Mouse (Mus musculus) cortical plate, adult 2 months (tissue): ENCODE results near the gene Mrpl51.

Experiments
- CTCF ChIP-seq: fragments of 200-500 bp; IDR thresholded peaks from 2 replicates; pipeline ENCODE4 v1.5.1; 2011; ENCODE audit warnings: mild to moderate bottlenecking, control low read depth, low read length; ENCODE audit not compliant: insufficient read depth; ENCODE audit errors: extremely low read depth
- POLR2A ChIP-seq: fragments of 200-500 bp; IDR thresholded peaks from 2 replicates; pipeline ENCODE4 v1.6.1; 2011; ENCODE audit warnings: mild to moderate bottlenecking, low read length, control low read depth; ENCODE audit not compliant: insufficient read depth; ENCODE audit errors: extremely low read depth

- TF ChIP-seq CTCF (no peak), POLR2A (no peak)
These were observed 50.0 kb downstream of the Mrpl51 start for GRCm38 (mm10) chr6:125241566-125241965.
